Mouse (Mus musculus) liver, adult 2 months (tissue): ENCODE measurements around the gene Defb22. TPM values are rescaled to one million over a fixed set of nuclear protein-coding genes. Genes with fewer than 3 reads are reported as not detected.

Experiments used
- DNase-seq: peaks from one replicate; pipeline ENCODE4 v3.0.0-alpha.2; 2011; ENCODE audit warnings: low read depth, low spot score; ENCODE audit errors: extremely low read depth
- H3K27ac ChIP-seq: fragments of 200-500 bp; replicated peaks from 2 replicates; pipeline ENCODE4 v1.5.1; 2012; ENCODE audit warnings: low read depth, mild to moderate bottlenecking, control low read depth, inconsistent platforms, low read length; ENCODE audit not compliant: insufficient read depth
- H3K27me3 ChIP-seq: fragments of 200-500 bp; 2 replicates; pipeline ENCODE4 v1.6.1; 2012; ENCODE audit warnings: mild to moderate bottlenecking, moderate library complexity, low read length, inconsistent platforms; ENCODE audit not compliant: control insufficient read depth, insufficient read depth
- H3K36me3 ChIP-seq: fragments of 200-500 bp; 2 replicates; pipeline ENCODE4 v1.6.1; 2012; ENCODE audit warnings: low read length, inconsistent platforms; ENCODE audit not compliant: control insufficient read depth, insufficient read depth
- H3K4me1 ChIP-seq: fragments of 200-500 bp; 2 replicates; pipeline ENCODE4 v1.6.1; 2011; ENCODE audit warnings: low read length; ENCODE audit not compliant: control insufficient read depth, insufficient read depth
- H3K4me3 ChIP-seq: fragments of 200-500 bp; 2 replicates; pipeline ENCODE4 v1.5.1; 2011; ENCODE audit warnings: low read depth, mild to moderate bottlenecking, control low read depth, low read length, moderate library complexity; ENCODE audit not compliant: insufficient read depth
- H3K79me2 ChIP-seq: fragments of 200-500 bp; 2 replicates; pipeline ENCODE4 v1.6.1; 2012; ENCODE audit warnings: inconsistent platforms, mild to moderate bottlenecking, low read length, moderate library complexity; ENCODE audit not compliant: control insufficient read depth, insufficient read depth
- H3K9ac ChIP-seq: fragments of 200-500 bp; 2 replicates; pipeline ENCODE4 v1.6.1; 2012; ENCODE audit warnings: low read depth, mild to moderate bottlenecking, control low read depth, inconsistent platforms, low read length
- CTCF ChIP-seq: fragments of 200-500 bp; IDR thresholded peaks from 2 replicates; pipeline ENCODE4 v1.5.1; 2011; ENCODE audit warnings: low read depth, low read length, control low read depth
- POLR2A ChIP-seq: fragments of 200-500 bp; IDR thresholded peaks from 2 replicates; pipeline ENCODE4 v1.6.1; 2011; ENCODE audit warnings: low read length, control low read depth; ENCODE audit not compliant: insufficient read depth; ENCODE audit errors: extremely low read depth
- WGBS: fragments of 180-500 bp; shearing (Covaris S2); methylation state at CpG from one replicate; pipeline ENCODE4 v1.1.7; 2018; 5-methylcytosine and 5-hydroxymethylcytosine counted together
- polyA plus RNA-seq: library from polyadenylated mRNA; depleted of rRNA; stranded (reverse); fragments of >200 nt; gene quantifications from 2 replicates; pipeline ENCODE4 v1.2.3, GENCODE M21; 2012
- total RNA-seq: library from RNA; depleted of rRNA; stranded (reverse); fragments of >200 nt; gene quantifications from 2 replicates; pipeline ENCODE4 v1.2.3, GENCODE M21; 2014

Defb22 gene
- total and polyA plus RNA-seq, 2 experiments, result not detected

GRCm38 (mm10) chr2:152500204-152500862 lies 10.4 kb upstream of the Defb22 start:
- H3K9ac ChIP-seq, result no peak overlapping the region
- H3K79me2 ChIP-seq, result no peaks in the 10 kb centered on the region
- no peaks in the 10 kb centered on the region for H3K36me3 ChIP-seq
- H3K4me3 ChIP-seq, result no peak overlapping the region
- DNase-seq, result no peak
- TF ChIP-seq CTCF (no peak), POLR2A (no peak)
- H3K27ac ChIP-seq, result no peak overlapping the region
- 67% methylated on average over 7 of the region's 7 CpGs for WGBS
- no peaks in the 10 kb centered on the region for H3K4me1 ChIP-seq
- H3K27me3 ChIP-seq, result no peaks in the 10 kb centered on the region

- H3K36me3 ChIP-seq, result no peaks in the 10 kb centered on the region
- no peak overlapping the region for H3K4me3 ChIP-seq
- H3K27me3 ChIP-seq, result no peaks in the 10 kb centered on the region
- 78% methylated on average over 6 of the region's 6 CpGs for WGBS
- H3K4me1 ChIP-seq, result no peaks in the 10 kb centered on the region
- H3K27ac ChIP-seq, result no peak overlapping the region
- no peaks in the 10 kb centered on the region for H3K79me2 ChIP-seq
- no peak for TF ChIP-seq CTCF
- no peak for TF ChIP-seq POLR2A
- H3K9ac ChIP-seq, result no peak overlapping the region
- no peak for DNase-seq
Measured at GRCm38 (mm10) chr2:152498020-152498419, 8.1 kb upstream of the Defb22 start.

DNA sequence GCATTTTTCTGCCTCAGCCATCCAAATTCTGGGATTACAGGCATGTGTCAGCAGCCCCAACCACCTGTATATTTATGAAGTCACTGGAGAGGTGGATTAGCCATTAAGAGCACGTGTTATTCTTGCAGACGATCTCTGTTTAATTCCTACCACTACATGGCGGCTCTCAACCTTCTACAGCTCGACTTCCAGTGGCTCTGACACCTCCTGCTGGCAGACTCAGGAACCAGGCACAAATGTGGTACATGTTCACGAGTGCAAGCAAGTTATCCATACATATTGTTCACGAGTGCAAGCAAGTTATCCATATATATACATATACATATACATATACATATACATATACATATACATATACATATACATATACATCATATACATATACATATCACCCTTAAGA lies 3.2 kb upstream of the Defb22 start:
- no peak for DNase-seq
- H3K27me3 ChIP-seq, result no peaks in the 10 kb centered on the region
- no peaks in the 10 kb centered on the region for H3K79me2 ChIP-seq
- no peak overlapping the region for H3K4me3 ChIP-seq
- no peak overlapping the region for H3K27ac ChIP-seq
- no peaks in the 10 kb centered on the region for H3K4me1 ChIP-seq
- 74% methylated on average over 6 of the region's 6 CpGs for WGBS
- TF ChIP-seq POLR2A, result no peak
- TF ChIP-seq CTCF, result no peak
- no peak overlapping the region for H3K9ac ChIP-seq
- H3K36me3 ChIP-seq, result no peaks in the 10 kb centered on the region

DNA sequence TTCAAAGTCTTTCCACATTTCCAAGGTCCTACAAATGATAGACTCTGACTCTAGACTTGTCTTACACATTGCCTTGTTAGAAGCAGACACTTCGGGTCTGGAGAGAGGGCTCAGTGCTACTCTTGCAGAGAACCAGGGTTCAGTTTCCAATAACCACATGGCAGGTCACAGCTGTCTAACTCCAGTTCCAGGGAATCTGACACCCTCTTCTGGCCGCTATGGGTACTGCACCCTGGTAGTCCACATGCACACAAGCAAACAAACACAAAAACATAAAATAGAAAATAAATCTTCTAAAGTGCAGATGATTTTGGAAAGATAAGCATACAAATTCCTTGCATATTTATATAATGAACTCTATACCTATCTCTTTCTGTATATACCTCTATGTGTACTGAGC lies 2.9 kb downstream of the Defb22 start:
- TF ChIP-seq CTCF (peak; percentile 13; the same call in 1 of the 2 replicates), POLR2A (no peak)
- H3K79me2 ChIP-seq, result no peaks in the 10 kb centered on the region
- no peaks in the 10 kb centered on the region for H3K27me3 ChIP-seq
- H3K4me3 ChIP-seq, result no peak overlapping the region
- H3K9ac ChIP-seq, result no peak overlapping the region
- no peak overlapping the region for H3K27ac ChIP-seq
- 72% methylated on average over 2 of the region's 2 CpGs for WGBS
- no peaks in the 10 kb centered on the region for H3K36me3 ChIP-seq
- DNase-seq, result no peak
- H3K4me1 ChIP-seq, result no peaks in the 10 kb centered on the region

GRCm38 (mm10) chr2:152481726-152482125 lies 8.2 kb downstream of the Defb22 start:
- Histone ChIP-seq H3K4me1 (no peaks in the 10 kb centered on the region), H3K9ac (no peak overlapping the region), H3K27me3 (no peaks in the 10 kb centered on the region), H3K4me3 (no peak overlapping the region), H3K27ac (no peak overlapping the region), H3K79me2 (no peaks in the 10 kb centered on the region), H3K36me3 (no peaks in the 10 kb centered on the region)
- DNase-seq, result no peak
- WGBS, result 92% methylated on average over 7 of the region's 7 CpGs
- TF ChIP-seq POLR2A (no peak), CTCF (no peak)

DNA sequence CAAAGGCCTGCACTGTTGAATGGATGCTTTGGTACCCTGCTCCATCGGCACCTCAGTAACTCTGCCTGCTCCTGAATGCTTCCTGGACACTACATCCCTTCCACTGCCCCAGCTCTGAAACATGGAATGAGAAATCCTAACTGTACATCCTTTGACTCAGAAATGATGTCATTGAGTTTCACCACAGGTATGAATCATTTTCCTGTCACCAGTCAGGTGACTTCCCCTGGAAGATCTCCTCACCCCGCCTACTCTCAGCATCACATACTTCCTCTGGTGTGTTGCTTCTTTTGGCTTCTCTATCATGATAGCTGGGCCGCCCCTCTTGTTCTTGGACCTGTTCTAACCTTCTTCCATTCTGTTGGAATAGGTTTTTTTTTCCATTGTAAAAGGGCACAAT lies 9.1 kb downstream of the Defb22 start:
- no peak overlapping the region for H3K9ac ChIP-seq
- H3K79me2 ChIP-seq, result no peaks in the 10 kb centered on the region
- WGBS, result 82% methylated on average over 3 of the region's 3 CpGs
- H3K4me1 ChIP-seq, result no peaks in the 10 kb centered on the region
- no peak overlapping the region for H3K4me3 ChIP-seq
- H3K27ac ChIP-seq, result no peak overlapping the region
- DNase-seq, result no peak
- no peaks in the 10 kb centered on the region for H3K36me3 ChIP-seq
- H3K27me3 ChIP-seq, result no peaks in the 10 kb centered on the region
- TF ChIP-seq POLR2A (no peak), CTCF (no peak)
